In the genomic region with DNA sequence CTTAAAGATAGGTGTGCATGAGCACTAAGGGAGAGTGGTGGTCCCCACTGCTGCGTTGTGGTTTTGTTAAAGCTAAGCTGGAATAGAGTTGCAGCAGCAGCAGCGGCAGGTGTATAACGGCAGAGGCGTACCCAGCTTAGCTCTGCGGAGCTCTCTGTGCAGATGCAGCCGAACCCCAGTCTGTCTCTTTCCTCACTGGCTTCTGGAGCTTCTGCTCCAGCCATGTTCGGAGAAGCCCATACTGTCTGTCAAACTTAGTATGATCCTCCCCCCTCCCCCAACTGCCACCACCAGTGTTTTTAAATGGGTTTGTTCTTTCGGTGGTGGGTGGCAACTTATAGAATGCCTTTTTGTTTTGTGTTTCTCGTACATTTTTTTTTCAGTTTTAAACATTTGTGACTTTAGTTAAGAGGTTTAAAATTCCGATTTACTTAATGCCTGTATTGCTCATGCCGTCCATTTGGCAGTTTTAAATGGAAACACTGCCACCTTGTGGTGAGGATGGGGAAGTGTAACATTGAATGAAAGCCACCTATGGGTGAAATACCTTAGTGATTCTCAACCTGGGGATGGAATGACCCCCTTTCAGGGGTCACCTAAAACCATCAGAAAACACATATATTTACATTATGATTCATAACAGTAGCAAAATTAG, we compare ENCODE assay signal across 8 mouse cellular contexts.
DNase-seq lines count a peak whose midpoint lies in the region; ATAC-seq and TF ChIP-seq lines count a peak whose summit lies in the region.

No protein-coding gene starts in this region.

- H3K9me3 ChIP-seq in kidney, embryonic 14.5 days (ENCODE audit: control insufficient read depth, low read length): no peaks in the 10 kb centered on the region
- no peaks in the 10 kb centered on the region for H3K9me3 ChIP-seq in ES-E14 (ENCODE audit: control insufficient read depth, insufficient read depth, low read depth, low read length)
- no peaks in the 10 kb centered on the region for H3K9me3 ChIP-seq in embryonic facial prominence, embryonic 12.5 days
- no peaks in the 10 kb centered on the region for H3K9me3 ChIP-seq in hindbrain, embryonic 16.5 days (ENCODE audit: control insufficient read depth, low read length)

- H3K9ac ChIP-seq in kidney, embryonic 14.5 days (ENCODE audit: low read depth, low read length): no peak overlapping the region
- no peak overlapping the region for H3K9ac ChIP-seq in ES-E14 (ENCODE audit: insufficient read depth, low read depth, low read length, poor library complexity, severe bottlenecking)
- no peak overlapping the region for H3K9ac ChIP-seq in embryonic facial prominence, embryonic 12.5 days
- no peak overlapping the region for H3K9ac ChIP-seq in hindbrain, embryonic 16.5 days (ENCODE audit: low read depth, low read length)

- 38% methylated on average over 11 of the region's 11 CpGs for WGBS in kidney, embryonic 14.5 days
- WGBS in embryonic facial prominence, embryonic 12.5 days: 40% methylated on average over 11 of the region's 11 CpGs
- 39% methylated on average over 11 of the region's 11 CpGs for WGBS in hindbrain, embryonic 16.5 days

- no peak overlapping the region for H3K4me3 ChIP-seq in kidney, embryonic 14.5 days (ENCODE audit: low read length)
- H3K4me3 ChIP-seq in ES-E14 (ENCODE audit: insufficient read depth in 1 of 2, low read depth in 1 of 2, low read length in 2 of 2, poor library complexity in 1 of 2, severe bottlenecking in 1 of 2): peak overlapping the region in 1 of 2 experiments; percentile 2; a peak in 1 of 4 replicates
- H3K4me3 ChIP-seq in embryonic facial prominence, embryonic 12.5 days: no peak overlapping the region
- peak overlapping the region; percentile 15 for H3K4me3 ChIP-seq in hindbrain, embryonic 16.5 days (ENCODE audit: low read length)

- peak; percentile 56 for DNase-seq in kidney, adult 9 months
- DNase-seq in ES-E14 (ENCODE audit: low read depth, low spot score): peak; percentile 45
- peak; percentile 48 for DNase-seq in lung, postnatal 10 days
- peak; percentile 65 for DNase-seq in skeletal muscle tissue, adult 2 months (ENCODE audit: low read depth, low spot score)
- no peak for DNase-seq in gastrocnemius, postnatal 14 days

- intact Hi-C loops in gastrocnemius, postnatal 14 days (cut with DNase I; ENCODE audit: low total_unique reads): loop anchor here (2.0 to 5.0 kb wide), 2 partner anchors 36 to 102 kb away; no protein-coding TSS in a partner anchor

- H3K4me2 ChIP-seq in kidney, embryonic 14.5 days (replicated peaks; ENCODE audit: low read depth, low read length): no peak overlapping the region
- H3K4me2 ChIP-seq in embryonic facial prominence, embryonic 12.5 days (replicated peaks): peak overlapping the region; percentile 42
- peak overlapping the region; percentile 55 for H3K4me2 ChIP-seq in hindbrain, embryonic 16.5 days (ENCODE audit: low read length)

- in situ Hi-C loops in ES-E14 (cut with MboI; ENCODE audit: low sequenced_read_pairs in 2 of 2, unreplicated experiment in 2 of 2): no loop called here

- no peaks in the 10 kb centered on the region for H3K27me3 ChIP-seq in kidney, embryonic 14.5 days (ENCODE audit: control insufficient read depth, insufficient read depth, low read length)
- H3K27me3 ChIP-seq in embryonic facial prominence, embryonic 12.5 days: no peaks in the 10 kb centered on the region
- no peaks in the 10 kb centered on the region for H3K27me3 ChIP-seq in hindbrain, embryonic 16.5 days (replicated peaks; ENCODE audit: control insufficient read depth, insufficient read depth, low read length)

- H3K4me1 ChIP-seq in kidney, embryonic 14.5 days (ENCODE audit: control insufficient read depth, insufficient read depth, low read length): 0 out of 2 replicates have a peak, but pooled peaks cover 5% of the 10 kb centered on the region
- 0 out of 4 replicates have a peak, but pooled peaks cover 0 to 2% of the 10 kb centered on the region in 2 experiments for H3K4me1 ChIP-seq in ES-E14 (ENCODE audit: control insufficient read depth in 2 of 2, insufficient read depth in 2 of 2, low read length in 2 of 2, poor library complexity in 1 of 2)
- H3K4me1 ChIP-seq in embryonic facial prominence, embryonic 12.5 days: peaks cover 6% of the 10 kb centered on the region
- peaks cover 12% of the 10 kb centered on the region for H3K4me1 ChIP-seq in hindbrain, embryonic 16.5 days (ENCODE audit: control insufficient read depth, insufficient read depth, low read depth, low read length)

- no peak for ATAC-seq in kidney, embryonic 14.5 days (ENCODE audit: low FRiP score, low TSS enrichment)
- ATAC-seq in embryonic facial prominence, embryonic 12.5 days (ENCODE audit: insufficient number of reproducible peaks, insufficient read depth, low FRiP score, low TSS enrichment): no peak
- no peak for ATAC-seq in hindbrain, embryonic 16.5 days

- H3K27ac ChIP-seq in kidney, embryonic 14.5 days (ENCODE audit: low read depth, low read length): no peak overlapping the region
- no peak overlapping the region for H3K27ac ChIP-seq in ES-E14 (ENCODE audit: insufficient read depth, low read depth, low read length, poor library complexity, severe bottlenecking)
- H3K27ac ChIP-seq in embryonic facial prominence, embryonic 12.5 days: no peak overlapping the region
- no peak overlapping the region for H3K27ac ChIP-seq in hindbrain, embryonic 16.5 days (ENCODE audit: low read depth, low read length)

- peaks cover 42% of the 10 kb centered on the region for H3K36me3 ChIP-seq in kidney, embryonic 14.5 days (ENCODE audit: control insufficient read depth, insufficient read depth, low read length)
- peaks cover 8% of the 10 kb centered on the region; the same call in 1 of the 2 replicates for H3K36me3 ChIP-seq in ES-E14 (ENCODE audit: control insufficient read depth, insufficient read depth, low read length, poor library complexity, severe bottlenecking)
- H3K36me3 ChIP-seq in embryonic facial prominence, embryonic 12.5 days: peaks cover 25% of the 10 kb centered on the region
- H3K36me3 ChIP-seq in hindbrain, embryonic 16.5 days (ENCODE audit: control insufficient read depth, insufficient read depth, low read length): no peaks in the 10 kb centered on the region

TF ChIP-seq in ES-E14, 5 proteins besides CTCF, POLR2A, EP300 and RAD21:
- TF ChIP-seq ZC3H11A (IDR thresholded peaks at IDR 0.05; ENCODE audit: borderline replicate concordance, low read depth, low read length) (no peak), CHD2 (IDR thresholded peaks at IDR 0.05; ENCODE audit: low read depth, low read length) (no peak), MAFK (IDR thresholded peaks at IDR 0.05; ENCODE audit: insufficient read depth, low read depth, low read length) (no peak), HCFC1 (IDR thresholded peaks at IDR 0.05; ENCODE audit: borderline replicate concordance, insufficient read depth, low read length) (no peak), ZNF384 (IDR thresholded peaks at IDR 0.05; ENCODE audit: low read depth, low read length) (no peak)
